Mouse (Mus musculus) inflammation-experienced regulatory T-cells, adult 6 months (primary cell): ENCODE data around the gene Slc5a11. TPM values are rescaled to one million over a fixed set of nuclear protein-coding genes. Genes with fewer than 3 reads are reported as not detected.

Experiments
- ATAC-seq: one replicate; pipeline ENCODE4 v1.8.0; 2017
- polyA plus RNA-seq, 3 experiments: library from polyadenylated mRNA; unstranded; fragments of 100-300 nt; shearing (Covaris generic); gene quantifications; one replicate each; pipeline ENCODE4 v1.2.1; 2017

Gene Slc5a11
- polyA plus RNA-seq = 1 to 10 TPM in 1 of 3 experiments, under 1 TPM in 2; 0.27 to 1.9 (median 0.60) TPM

DNA sequence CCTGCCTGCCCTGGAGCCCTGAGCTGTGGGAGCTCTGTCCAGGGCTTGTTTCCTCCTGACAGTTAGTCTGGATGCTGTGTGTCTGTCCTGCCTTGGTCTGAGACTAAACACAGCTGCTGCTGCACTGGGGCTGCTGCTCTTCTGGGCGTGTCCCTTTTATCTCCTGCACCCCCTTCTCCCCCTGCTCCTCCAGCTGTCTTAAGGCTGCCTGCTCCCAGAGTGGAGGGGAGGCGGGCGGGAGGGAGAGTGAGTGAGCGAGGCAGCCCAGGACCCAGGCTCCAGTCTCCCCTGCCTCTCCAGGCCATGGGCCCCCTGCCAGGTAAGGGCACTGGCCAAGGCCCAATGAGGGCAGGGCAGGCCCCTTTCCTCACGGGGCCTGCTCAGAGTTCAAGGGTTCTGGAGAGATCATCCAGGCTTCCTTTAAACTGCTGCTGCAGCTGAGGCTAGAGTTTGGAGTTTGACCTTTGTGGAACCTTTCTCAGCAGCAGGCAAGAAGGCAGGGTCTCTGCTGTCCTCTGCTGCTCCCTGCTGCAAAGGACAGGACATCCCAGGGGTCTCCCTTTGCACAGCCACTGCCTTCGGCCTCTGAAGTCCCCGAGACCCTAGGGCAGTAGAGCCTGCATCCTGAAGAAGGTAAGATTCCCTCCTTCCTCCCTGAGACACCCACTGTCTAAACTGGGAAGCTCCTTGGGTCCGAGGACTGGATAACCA lies at the start of gene Slc5a11:
Gene Slc5a11 (plus strand): TSS at position 416 of the 711 bp plus-strand sequence.
- no peak for ATAC-seq

DNA sequence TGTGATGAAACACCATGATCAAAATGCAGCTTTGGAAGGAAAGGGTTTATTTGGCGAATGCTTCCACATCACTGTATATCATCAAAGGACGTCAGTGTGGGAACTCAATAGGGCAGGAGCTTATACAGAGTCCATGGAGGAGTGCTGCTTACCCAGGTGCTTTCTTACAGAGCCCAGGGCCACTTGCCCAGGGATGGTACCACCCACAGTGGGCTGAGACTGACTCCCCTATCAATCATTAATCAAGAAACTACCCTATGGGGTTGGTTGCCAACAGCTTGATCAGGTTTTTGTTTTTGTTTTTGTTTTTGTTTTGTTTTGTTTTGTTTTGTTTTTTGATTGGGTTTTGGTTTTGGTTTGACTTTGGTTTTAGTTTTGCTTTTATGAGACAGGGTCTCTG lies 47.1 kb upstream of the Slc5a11 start:
- ATAC-seq = no peak

DNA sequence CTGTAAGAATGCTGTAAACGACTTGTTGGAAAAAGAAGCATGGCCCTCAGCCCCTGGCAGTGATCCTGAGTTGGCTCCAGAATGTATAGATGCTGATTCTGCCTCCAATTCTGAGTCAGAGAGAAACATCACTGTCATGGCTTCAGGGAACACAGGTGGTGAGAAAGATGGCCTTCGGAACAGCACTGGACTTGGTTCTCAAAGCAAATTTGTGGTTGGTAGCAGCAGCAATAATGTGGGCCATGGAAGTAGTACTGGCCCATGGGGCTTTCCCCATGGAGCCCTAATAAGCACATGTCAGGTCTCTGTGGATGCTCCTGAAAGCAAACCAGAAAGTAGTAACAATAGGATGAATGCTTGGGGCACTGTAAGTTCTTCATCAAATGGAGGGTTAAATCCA lies 45.0 kb upstream of the Slc5a11 start:
- no peak for ATAC-seq

DNA sequence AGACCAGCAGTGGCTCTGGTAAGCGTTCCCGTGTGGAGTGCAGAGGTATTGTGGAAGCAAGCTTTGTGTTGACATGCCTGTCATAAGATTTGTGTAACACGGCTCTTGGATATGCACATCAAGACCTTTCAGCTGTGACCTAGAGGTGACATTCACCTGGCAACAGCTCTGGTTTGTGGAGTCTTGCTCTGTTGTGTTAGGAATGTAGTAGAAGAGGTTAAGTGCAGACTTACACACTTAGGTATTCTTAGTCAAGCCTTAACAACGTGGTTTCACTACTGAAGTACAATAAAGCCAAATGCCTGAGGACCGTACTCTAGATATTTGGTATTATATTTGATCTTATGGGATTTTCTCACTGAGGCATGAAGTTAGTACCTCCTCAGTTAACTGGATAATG lies 42.5 kb upstream of the Slc5a11 start:
- ATAC-seq = no peak

DNA sequence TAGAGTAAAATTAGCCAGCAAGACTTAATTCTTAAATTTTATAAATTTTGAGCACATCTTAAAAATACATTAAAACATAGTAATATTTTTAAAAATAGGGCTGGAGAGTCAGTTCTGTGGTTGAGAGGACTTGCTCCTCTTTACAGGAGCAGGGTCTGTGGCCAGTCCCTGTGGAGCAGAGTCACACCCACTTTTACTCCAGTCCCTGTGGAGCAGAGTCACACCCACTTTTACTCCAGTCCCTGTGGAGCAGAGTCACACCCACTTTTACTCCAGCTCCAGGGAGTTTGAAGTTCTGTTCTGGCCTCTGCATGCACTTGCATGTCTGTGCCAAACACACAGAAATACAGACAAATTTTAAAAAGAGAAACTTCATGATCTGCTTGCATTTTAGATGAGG lies 37.4 kb upstream of the Slc5a11 start:
- no peak for ATAC-seq

DNA sequence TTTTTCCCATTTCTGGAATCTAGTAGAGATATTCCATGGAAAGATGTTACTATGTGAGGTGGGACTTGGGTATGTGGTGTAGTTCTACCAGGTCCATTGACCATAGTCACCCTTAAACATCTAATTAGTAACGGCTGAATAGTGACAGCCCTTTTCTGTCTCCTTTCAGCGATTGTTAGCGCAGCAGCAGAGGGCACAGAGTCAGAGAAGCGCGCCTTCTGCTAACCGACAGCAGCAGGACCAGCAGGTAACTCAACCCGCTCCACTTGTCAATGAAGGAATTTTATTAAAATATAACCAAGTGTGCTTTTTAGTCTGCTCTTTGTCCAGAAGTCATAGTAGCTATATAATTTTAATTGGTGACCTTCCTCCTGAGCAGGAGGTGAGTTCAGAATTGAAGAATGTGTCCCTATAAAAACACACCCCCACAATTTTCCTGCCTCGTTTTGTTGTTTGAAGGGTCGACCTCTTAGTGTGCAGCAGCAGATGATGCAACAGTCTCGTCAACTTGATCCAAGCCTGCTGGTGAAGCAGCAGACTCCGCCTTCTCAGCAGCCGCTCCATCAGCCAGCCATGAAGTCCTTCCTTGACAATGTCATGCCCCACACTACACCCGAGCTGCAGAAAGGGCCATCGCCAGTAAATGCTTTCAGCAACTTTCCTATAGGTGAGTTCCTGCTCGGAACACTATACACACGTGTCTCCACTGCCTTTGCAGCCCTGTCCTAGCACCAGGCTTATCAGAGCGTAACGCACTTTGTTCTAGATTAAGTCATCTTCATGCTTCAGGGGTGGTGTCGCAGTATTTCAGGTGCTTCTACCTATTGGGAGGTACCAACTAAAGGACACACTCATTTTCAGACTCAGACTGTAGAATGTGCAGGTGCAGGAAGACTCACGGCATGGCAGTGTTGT lies 32.5 kb upstream of the Slc5a11 start:
- no peak for ATAC-seq

DNA sequence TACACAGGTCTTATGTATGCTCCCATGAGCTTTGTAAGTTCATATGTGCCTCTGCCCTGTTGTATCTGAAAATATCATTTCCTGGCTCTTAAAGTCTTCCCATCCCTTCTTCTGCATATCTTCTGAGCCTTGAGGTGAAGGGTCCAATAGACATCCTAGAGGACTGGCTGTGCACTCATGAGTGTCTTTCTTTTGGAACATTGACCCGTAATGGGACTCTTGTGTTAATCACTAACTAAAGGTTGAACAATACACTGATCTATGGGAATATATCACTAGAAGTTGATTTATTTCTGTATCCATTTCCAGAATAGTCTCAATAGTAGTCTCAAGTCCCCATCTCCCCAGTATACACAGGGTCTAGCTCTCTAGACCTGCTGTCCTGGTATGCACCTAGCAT lies 29.7 kb upstream of the Slc5a11 start:
- no peak for ATAC-seq

DNA sequence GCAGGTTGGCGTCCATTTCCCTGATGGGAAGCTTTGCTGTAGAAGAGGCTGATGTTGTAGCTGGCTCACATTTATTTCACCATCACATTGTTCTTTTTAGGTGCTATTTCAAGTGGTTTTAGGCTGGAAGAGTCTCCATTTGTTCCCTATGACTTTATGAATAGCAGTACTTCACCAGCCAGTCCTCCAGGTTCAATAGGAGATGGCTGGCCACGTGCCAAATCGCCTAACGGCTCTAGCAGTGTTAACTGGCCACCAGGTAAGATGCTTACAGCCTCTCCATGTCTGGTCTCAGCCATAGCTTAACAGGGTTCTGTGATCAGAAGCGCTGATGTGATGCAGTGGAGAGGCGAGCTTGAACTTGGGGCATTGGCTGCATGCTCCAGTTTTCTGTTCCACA lies 28.1 kb upstream of the Slc5a11 start:
- no peak for ATAC-seq

DNA sequence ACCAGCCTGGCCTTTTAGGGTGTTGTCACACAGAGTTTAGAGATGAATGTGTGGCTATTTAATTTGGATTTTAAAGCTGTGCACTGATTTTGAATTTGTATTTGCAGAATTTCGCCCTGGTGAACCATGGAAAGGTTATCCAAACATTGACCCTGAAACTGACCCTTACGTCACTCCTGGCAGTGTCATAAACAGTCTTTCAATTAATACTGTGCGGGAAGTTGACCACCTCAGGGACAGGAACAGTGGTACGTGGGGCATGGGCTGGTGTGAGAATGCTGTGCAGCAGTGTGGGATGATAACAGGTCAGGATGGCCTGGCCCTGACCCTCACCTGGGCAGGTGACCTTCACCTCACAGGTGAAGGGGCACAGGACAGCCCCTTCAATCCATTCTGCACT lies 27.3 kb upstream of the Slc5a11 start:
- ATAC-seq = no peak

DNA sequence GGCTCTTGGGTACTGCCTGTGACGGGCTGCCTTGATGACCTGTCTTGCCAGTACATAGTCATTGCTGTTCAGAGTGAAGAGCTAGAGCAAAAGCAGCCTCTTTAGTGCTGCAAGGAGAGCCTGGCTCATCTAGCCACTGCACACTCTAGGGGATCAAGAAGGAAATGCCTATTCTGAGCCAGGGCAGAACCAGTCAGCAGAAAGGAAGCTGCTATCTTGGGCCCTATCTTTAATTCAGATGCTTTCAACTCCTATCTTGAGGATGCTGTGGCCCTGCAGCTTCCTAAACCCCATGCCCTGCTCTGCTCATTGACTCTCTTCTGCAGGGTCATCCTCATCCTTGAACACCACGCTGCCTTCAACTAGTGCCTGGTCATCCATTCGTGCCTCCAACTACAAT lies 26.1 kb upstream of the Slc5a11 start:
- ATAC-seq = peak; percentile 78

DNA sequence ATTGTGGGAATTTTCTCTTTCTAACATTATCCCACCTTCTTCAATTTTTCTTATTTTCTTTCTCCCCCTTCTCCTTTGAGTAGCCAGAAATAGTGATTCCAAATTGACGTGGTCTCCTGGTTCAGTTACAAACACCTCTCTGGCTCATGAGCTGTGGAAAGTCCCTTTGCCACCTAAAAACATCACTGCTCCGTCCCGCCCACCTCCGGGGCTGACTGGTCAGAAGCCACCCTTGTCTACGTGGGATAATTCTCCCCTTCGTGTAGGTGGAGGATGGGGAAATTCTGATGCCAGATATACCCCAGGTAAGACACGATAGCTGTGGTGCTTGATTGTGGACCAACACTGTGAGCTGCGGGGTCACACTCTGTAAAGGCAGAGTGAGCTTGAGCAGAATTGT lies 24.8 kb upstream of the Slc5a11 start:
- ATAC-seq = peak; percentile 16

DNA sequence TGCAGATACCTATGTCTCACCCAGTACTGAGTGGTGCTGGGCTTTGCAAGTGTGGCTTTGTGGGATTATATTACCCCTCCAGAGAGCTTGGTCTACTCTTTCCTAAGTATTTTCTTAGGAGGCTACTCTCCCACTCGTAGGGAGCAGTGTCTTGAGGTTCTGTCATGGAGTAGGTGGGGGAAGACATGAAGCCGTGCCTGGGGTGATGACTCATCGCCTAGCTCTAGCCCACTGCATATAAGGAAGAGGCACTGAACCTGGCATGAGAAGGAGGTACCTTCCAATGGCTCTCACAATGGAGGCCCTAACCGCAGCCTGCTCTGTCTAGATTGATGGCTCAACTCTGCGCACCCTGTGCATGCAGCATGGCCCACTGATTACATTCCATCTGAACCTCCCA lies 22.8 kb upstream of the Slc5a11 start:
- ATAC-seq = peak; percentile 17

DNA sequence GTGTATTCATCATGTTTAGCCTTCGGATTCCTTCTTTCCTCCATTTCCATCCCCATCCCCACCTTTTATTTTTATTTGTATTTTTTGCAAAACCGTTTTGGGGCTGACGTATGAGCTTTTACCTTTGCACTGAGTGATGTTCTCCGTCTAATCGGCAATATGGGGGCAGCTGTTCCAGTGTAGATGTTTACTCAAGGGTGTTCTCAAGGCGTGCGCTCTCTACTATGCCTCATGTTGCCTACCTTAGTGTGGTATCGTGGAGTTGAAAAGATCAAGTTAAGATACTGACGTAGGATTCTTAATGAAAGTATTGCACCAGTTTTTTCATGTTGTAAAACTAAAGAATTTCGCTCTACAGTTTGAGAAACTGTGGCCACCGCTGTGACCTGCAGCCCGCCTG lies 21.4 kb upstream of the Slc5a11 start:
- no peak for ATAC-seq

DNA sequence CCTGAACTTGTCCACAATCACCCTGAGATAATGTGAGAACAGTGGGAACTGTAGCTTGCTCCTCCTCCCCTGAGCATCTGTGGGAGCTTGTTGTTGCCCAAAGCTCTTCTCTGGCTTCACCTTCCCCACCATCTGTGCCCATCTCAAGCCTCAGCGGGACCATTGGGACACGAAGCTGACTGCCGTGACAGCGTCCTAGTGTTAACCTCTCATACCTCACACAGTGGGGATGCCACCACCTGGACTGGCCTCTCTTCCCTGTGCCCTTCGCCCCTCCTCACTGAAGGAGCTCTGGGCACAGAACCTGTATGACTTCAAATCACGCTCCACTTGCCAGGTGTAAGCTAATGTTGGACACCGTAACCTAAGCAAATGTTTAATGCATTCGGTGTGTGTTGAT lies 19.9 kb upstream of the Slc5a11 start:
- no peak for ATAC-seq

DNA sequence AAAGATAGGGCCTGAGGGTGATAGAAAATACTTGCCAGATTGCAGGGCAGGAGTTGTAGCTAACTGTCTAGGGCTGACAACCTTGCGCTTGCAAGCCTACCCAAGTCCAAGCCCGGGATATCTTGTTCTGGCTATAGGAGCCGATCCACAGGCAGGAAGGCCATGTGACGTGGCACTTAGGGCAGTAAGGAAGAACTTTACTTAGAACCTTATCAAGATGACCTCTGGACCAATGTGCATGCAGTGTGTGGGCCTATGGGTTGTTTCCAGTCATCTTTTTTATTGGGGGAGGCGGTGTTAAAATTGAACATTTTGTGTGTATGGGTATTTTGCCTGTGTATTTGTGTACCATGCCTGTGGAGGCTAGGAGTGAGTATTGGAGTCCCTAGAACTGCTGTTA lies 18.1 kb upstream of the Slc5a11 start:
- no peak for ATAC-seq

DNA sequence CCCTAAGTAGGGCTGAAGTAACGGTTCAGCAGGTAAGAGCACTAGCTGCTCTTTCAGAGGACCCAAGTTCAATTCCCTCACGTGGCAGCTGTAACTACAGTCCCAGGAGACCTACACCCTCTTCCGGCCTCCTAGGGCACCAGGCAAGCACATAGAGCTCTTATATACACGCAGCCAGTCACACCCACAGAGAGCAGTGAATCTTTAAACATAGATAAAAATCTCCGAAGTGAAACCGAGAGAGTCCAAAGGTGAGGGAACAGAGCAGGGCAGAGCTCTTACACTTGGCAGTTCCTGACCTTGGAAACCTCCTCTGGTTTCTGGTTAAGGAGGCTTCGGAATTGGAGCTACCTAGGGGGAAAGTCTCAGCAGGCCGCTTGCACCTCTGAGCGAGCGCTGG lies 15.9 kb upstream of the Slc5a11 start:
- ATAC-seq = peak; percentile 35

DNA sequence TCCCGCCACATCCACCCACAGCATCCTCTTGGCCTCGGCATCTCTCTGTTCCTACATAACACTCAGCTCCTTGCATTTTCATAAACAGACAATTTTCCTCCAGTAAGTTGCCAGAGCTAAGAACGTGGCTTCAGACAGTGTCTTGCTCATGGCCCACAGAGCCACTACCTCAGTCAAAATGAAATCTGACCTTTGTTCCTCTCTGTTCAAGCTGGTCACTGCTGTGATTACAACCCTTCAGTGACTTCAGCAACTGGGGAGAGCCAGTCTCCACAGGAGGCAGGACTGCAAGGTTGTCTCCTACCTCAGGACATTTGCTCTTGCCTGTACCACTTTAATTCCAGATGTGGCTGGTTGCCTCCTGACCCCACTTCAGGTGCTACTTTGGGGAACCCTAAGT lies 15.4 kb upstream of the Slc5a11 start:
- ATAC-seq = no peak

DNA sequence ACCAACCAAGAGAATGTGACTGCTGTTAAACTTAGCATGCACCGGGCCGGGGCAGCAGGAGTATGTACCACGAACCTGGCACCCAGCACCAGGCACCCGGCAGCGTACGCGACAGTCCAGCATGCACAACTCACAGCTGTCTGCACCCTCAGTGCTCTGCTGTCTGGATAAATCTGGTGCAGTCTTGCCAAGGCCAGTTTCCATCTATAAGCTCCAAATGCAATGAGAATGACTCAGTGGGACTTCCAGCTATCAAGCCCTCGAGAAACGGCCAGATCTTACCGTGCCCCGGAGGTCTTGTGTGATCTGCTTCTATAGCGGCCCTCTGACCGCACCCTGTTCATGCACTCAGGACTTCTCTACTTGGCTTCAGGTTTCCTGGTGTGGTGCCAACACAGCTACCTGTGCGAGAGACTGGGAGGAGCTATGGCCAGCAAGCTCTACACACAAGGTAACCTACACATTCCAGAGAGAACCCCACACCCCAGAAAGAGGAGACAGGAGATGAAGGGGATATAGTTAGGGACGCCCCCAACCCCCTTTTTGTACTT lies 14.8 kb upstream of the Slc5a11 start:
- no peak for ATAC-seq

DNA sequence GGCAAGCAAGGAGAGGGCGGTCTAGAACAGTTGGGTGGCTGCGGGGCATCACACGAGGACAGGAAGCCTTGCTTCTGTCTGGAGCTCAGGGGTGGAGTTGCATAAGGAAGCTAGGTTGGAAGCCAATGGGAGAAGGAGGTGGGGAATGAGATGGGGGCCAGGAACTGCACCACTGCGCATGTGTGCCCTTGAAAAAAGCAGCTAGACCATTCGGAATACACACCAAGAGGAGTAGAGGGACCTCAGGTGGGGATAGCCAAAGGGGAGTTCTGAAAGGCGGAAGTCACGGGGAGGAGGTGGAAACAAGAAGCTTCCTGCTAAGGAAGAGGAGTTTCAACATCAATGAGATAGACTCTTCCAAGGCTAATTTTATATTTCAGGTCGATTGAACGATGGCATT lies 13.9 kb upstream of the Slc5a11 start:
- ATAC-seq = no peak

DNA sequence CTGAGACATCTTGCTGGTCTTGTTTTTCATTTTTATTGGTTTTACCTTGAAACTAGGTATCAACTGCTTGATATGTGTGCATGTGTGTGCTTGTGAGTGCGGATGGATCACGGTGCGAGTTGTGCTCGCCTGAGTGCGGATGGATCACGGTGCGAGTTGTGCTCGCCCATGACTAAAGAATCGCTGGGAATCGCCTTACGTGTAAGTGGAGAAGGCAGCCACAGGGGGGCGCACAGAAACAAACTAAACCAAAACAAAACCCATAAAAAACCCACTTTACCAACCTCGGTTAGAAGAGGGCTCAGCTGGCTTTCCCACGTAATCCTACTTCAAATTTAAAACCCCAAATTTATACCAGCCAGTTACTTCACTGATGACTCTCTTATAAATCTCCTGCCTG lies 9.3 kb upstream of the Slc5a11 start:
- ATAC-seq = peak; percentile 64

DNA sequence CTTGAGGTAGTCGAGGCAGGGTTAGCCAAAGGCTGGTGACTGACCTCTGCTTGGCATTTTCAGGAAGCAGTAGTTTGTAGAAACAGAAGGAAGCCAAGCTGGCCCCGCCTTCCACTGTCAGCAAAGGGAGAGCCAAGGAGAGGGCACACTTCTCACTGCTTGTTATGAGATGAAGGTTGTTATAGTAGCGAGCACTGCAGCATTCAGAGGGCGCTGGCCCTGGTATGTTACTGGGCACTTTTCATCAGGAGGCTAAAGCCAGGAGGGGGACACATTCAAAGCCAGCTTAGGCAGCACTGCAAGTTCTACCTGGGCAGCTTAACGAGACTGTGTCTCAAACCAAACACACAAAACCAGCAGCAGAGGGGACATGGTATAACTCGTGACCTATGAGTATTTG lies 7.0 kb upstream of the Slc5a11 start:
- no peak for ATAC-seq

DNA sequence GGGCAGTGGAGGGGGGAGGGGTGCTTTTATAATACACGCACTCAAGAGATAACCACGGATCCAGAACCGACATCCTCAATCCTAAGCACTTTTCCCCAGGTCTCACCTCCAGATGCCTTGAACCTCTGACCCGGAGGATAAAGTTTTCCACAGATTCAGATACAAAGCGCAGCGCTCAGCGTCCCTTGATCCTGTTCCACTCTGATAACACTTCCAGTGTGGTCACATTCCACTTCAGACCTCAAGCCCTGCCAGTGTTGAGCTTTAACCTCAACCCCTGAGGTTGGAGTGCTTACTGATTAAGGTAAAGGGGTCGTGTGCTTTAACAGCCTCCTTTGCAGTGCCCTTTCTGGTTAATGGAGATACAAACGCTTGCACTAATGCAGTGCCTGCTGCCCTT lies 4.7 kb upstream of the Slc5a11 start:
- no peak for ATAC-seq

DNA sequence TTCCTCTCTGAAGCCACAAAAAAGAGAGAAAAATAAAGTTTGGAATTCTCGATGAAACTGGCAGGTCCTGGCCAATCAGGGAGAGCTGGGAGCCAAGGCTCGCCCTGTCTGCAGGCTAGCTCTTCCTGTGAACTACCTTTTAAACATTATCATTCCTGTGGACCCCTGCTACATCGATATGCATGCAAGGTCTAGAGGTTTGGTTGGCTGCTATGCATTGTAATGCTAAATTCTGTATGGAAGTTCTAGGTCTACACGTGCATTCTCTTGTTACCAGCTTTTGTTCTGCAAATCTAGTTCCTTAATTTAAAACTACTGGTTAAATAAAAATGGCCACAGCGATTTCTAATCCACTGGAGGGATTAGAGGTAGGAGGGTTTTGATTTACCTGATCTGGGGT lies 3.1 kb upstream of the Slc5a11 start:
- ATAC-seq = no peak

DNA sequence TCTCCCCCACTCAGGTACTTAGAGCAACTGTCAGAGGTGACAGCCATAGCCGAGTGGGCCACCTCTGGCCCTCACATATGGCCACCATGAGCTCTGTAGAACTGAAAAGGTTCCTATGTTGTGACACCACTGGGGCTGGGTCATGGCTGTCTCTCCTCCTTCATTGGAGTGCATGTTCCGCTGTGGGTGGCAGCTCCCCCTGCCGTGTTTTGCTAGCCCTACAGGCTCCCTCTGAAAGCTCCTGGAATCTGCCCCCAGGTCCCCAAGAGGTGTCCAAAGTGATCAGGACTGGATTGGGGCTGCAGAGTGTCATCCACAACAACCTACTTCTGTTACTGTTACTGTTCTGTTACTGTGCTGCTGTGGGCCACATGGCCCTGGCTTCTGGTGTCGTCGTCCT lies 2.3 kb upstream of the Slc5a11 start:
- ATAC-seq = no peak
